Comparison of ENCODE assay signal across 10 mouse cellular contexts in genomic region chr11:38938124-38938883, GRCm38 (mm10).
DNase-seq lines count a peak whose midpoint lies in the region; ATAC-seq and TF ChIP-seq lines count a peak whose summit lies in the region.
"Had no signal": no experiment of that assay in that cellular context is flagged by ENCODE, and none has a peak within 500 bp of the region (broad histone marks: within the 10 kb centered on the region; RNA-seq: fewer than 3 reads in every experiment).

No protein-coding gene starts in this region.

- no peak overlapping the region for H3K27ac ChIP-seq in limb, embryonic 14.5 days (replicated peaks; ENCODE audit: low read depth, low read length)
- H3K27ac ChIP-seq in limb, embryonic 10.5 days: no peak overlapping the region
- no peak overlapping the region for H3K27ac ChIP-seq in midbrain, postnatal 0 days (ENCODE audit: low read depth, low read length)
- H3K27ac ChIP-seq: liver, embryonic 13.5 days had no signal

- H3K27me3 ChIP-seq in limb, embryonic 14.5 days (ENCODE audit: control insufficient read depth, insufficient read depth, low read length): no peaks in the 10 kb centered on the region
- H3K27me3 ChIP-seq in limb, embryonic 10.5 days (ENCODE audit: low read depth, poor library complexity, severe bottlenecking): no peaks in the 10 kb centered on the region
- no peaks in the 10 kb centered on the region for H3K27me3 ChIP-seq in midbrain, postnatal 0 days (ENCODE audit: insufficient read depth, low read length)
- H3K27me3 ChIP-seq: liver, embryonic 13.5 days had no signal

- ATAC-seq in frontal cortex, adult (ENCODE audit: low TSS enrichment): peak; percentile 69; the same call in 1 of the 2 replicates
- ATAC-seq in limb, embryonic 14.5 days (ENCODE audit: low FRiP score, low read depth): no peak
- ATAC-seq in midbrain, postnatal 0 days (ENCODE audit: low FRiP score): no peak

- peak; percentile 73 for TF ChIP-seq CTCF in midbrain, postnatal 0 days (IDR thresholded peaks at IDR 0.05)

- WGBS in limb, embryonic 14.5 days: 42% methylated on average over 9 of the region's 9 CpGs
- WGBS in limb, embryonic 10.5 days: 57% methylated on average over 9 of the region's 9 CpGs
- WGBS in midbrain, postnatal 0 days: 30% methylated on average over 9 of the region's 9 CpGs

- no peaks in the 10 kb centered on the region for H3K9me3 ChIP-seq in limb, embryonic 14.5 days (ENCODE audit: control insufficient read depth, low read length)
- H3K9me3 ChIP-seq in limb, embryonic 10.5 days (replicated peaks): no peaks in the 10 kb centered on the region
- H3K9me3 ChIP-seq in midbrain, postnatal 0 days (ENCODE audit: low read length): no peaks in the 10 kb centered on the region
- H3K9me3 ChIP-seq: liver, embryonic 13.5 days had no signal

- DNase-seq in frontal cortex, postnatal 14 days (ENCODE audit: low spot score in 2 of 2): no peak
- DNase-seq in limb, embryonic 14.5 days (ENCODE audit: low spot score): peak; percentile 39
- no peak for DNase-seq in limb, embryonic 10.5 days (ENCODE audit: low spot score)
- DNase-seq in embryo, embryonic 11 days: peak; percentile 50
- peak; percentile 73 for DNase-seq in midbrain, postnatal 0 days (ENCODE audit: low spot score)
- no peak for DNase-seq in heart, postnatal 36 days
- DNase-seq in heart, postnatal 14 days: no peak
- DNase-seq: adrenal gland, postnatal 10 days; liver, embryonic 13.5 days had no signal

- intact Hi-C loops in heart, postnatal 36 days (cut with DNase I): no loop called here
- intact Hi-C loops in heart, postnatal 14 days (cut with DNase I): no loop called here

- H3K4me2 ChIP-seq in limb, embryonic 14.5 days (replicated peaks; ENCODE audit: low read depth, low read length, severe bottlenecking): no peak overlapping the region
- H3K4me2 ChIP-seq in midbrain, postnatal 0 days (ENCODE audit: low read depth, low read length, poor library complexity, severe bottlenecking): no peak overlapping the region
- H3K4me2 ChIP-seq: liver, embryonic 13.5 days had no signal

- H3K4me3 ChIP-seq in limb, embryonic 14.5 days (replicated peaks; ENCODE audit: low read length): no peak overlapping the region
- H3K4me3 ChIP-seq in limb, embryonic 10.5 days: no peak overlapping the region
- H3K4me3 ChIP-seq in midbrain, postnatal 0 days (ENCODE audit: low read depth, low read length): no peak overlapping the region
- H3K4me3 ChIP-seq: liver, embryonic 13.5 days had no signal

- no peak for TF ChIP-seq POLR2A in limb, embryonic 14.5 days (IDR thresholded peaks at IDR 0.05; ENCODE audit: borderline replicate concordance, extremely low read depth, insufficient read depth, insufficient read length)

- no peaks in the 10 kb centered on the region for H3K4me1 ChIP-seq in limb, embryonic 14.5 days (ENCODE audit: control insufficient read depth, insufficient read depth, low read length)
- no peaks in the 10 kb centered on the region for H3K4me1 ChIP-seq in limb, embryonic 10.5 days
- no peaks in the 10 kb centered on the region for H3K4me1 ChIP-seq in midbrain, postnatal 0 days (ENCODE audit: insufficient read depth, low read length)
- H3K4me1 ChIP-seq: liver, embryonic 13.5 days had no signal

- no peaks in the 10 kb centered on the region for H3K36me3 ChIP-seq in limb, embryonic 14.5 days (ENCODE audit: control insufficient read depth, insufficient read depth, low read length)
- H3K36me3 ChIP-seq in limb, embryonic 10.5 days: no peaks in the 10 kb centered on the region
- no peaks in the 10 kb centered on the region for H3K36me3 ChIP-seq in midbrain, postnatal 0 days (ENCODE audit: insufficient read depth, low read length)
- H3K36me3 ChIP-seq: liver, embryonic 13.5 days had no signal

- no peak overlapping the region for H3K9ac ChIP-seq in limb, embryonic 14.5 days (ENCODE audit: low read depth, low read length, severe bottlenecking)
- no peak overlapping the region for H3K9ac ChIP-seq in midbrain, postnatal 0 days (replicated peaks; ENCODE audit: low read length, poor library complexity, severe bottlenecking)
- H3K9ac ChIP-seq: liver, embryonic 13.5 days had no signal

Comparison
In these comparisons a context has a peak if more than half of its experiments do, and no peak if none do; other contexts are left out.
1. DNase-seq: peak in limb, embryonic 14.5 days (single experiment), embryo, embryonic 11 days (single experiment) and midbrain, postnatal 0 days (single experiment); none in frontal cortex, postnatal 14 days (0 of 2), limb, embryonic 10.5 days (single experiment), heart, postnatal 36 days (0 of 2) and heart, postnatal 14 days (0 of 2).